Mouse (Mus musculus): ENCODE measurements around the gene Mrrf.
A peak's percentile ranks its signal among the peaks of the same experiment; 100 is the strongest.
"Not testable (repeated sequence)": the region's sequence is repeated elsewhere in the genome, so short reads cannot be mapped to it uniquely, and the experiment has no call there.

The Mrrf gene

DNA sequence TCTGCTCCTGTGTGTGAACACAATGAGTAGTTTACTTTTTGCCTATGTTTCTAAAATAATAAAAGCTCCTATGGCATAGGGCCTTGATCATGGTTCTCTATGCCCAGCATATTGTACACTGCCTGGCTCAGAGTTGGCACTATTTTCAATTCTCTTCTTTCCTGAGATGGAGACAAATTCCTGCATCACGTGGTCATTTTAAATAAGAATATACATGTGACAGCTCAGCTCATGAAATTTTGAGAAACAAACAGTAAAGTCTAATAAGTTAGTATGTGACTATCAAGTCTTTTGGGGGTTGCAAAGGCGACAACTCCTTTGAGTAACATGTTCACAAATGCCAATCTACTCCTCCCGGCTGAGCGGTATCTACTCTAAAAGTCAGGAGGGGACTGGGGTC, 302 bp upstream of the Mrrf start:
- no peak for DNase-seq

DNA sequence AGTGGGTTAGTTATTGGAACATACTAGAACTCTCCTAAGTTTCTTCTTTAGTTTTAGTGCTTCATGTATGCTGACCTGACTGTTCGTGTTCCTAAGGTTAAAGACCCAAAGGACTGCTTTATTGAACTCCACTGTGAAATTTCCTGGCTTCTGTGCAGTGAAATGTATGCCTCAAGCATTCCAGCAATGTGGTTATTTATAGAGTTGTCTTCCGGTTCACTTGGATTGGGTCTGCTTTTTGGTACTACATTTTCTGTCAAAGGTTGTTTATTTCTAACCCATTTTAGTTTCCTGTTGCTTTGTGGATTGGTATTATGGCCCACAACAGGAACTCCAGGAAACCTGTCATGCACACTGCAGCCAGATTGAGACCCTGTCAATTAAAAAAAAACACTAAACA, 2.9 kb downstream of the Mrrf start:
- no peak for DNase-seq

- DNase-seq = no peak
Measured at GRCm38 (mm10) chr2:36148876-36149365, 12.7 kb downstream of the Mrrf start.

GRCm38 (mm10) chr2:36152401-36152800, 16.2 kb downstream of the Mrrf start:
- not testable (repeated sequence) for DNase-seq

GRCm38 (mm10) chr2:36157461-36157860, 21.3 kb downstream of the Mrrf start:
- DNase-seq = no peak

- no peak for DNase-seq
Measured at GRCm38 (mm10) chr2:36159336-36159735, 23.1 kb downstream of the Mrrf start.

DNA sequence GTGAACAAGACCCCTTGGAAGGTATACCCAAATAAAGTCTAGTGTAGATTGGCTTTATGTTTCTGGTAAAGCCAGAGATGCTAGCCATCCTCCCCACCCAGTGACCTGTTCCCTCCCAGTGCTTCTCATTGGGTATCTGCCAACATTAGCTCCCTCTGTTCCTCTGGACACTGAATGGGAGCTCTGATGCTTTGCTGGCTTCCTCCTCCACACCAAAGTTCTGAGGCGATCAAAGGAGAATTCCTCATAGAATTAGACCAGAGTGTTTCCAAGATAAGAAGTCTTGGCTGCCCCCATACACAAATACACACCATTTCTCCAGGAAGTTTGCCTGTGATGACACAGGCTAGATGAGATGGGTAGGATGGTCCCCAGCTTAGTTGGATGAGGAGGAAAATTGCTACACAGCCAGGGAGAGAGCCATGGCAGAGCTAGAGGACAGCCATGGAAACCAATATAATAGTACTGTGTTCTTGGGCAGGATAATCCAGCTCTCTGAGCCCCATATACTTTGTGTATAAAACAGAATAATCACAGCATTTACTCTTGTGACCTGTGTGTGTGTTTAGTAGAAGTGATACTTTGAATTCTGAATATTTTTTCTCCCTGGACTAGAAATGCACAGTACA, 31.9 kb downstream of the Mrrf start:
- no peak for DNase-seq

DNA sequence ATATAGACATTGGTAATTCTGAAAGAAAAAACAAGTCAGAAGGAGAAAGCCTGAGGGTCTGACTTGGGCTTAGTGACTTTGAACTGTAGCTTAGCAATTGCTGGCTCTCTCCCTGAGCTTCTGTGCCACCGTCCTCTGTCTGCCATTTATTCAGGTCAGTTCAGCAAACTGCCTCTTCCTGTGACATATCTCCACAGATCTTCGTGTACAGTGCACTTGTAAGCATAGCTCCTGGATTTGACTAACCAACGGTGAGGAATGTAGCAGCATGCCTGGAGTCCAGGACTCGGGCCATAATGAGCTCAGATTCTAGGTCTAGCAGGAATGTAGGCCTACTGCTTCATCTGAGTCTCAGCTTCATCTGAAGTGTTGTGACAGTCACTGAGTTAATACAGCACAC, 33.0 kb downstream of the Mrrf start:
- DNase-seq = no peak

DNA sequence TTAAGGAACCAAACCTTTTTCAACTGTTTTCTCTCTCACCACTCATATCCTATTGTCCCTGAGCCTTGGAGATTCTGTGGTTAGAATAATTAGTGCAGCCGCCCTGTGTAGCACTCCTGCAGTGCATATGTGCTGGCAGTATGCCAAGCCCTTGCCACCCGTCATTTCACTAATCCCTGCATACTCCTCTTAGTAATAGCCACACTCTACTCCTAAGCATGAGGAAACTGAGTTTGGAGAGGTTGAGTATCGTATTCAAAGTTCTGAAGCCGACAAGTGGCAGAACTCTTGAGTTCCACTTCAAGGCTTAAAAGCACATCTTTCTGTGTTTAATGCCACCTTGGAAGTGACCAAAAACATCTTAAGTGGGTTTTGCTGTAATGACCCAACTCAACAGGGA, 35.9 kb downstream of the Mrrf start:
- DNase-seq = no peak

DNA sequence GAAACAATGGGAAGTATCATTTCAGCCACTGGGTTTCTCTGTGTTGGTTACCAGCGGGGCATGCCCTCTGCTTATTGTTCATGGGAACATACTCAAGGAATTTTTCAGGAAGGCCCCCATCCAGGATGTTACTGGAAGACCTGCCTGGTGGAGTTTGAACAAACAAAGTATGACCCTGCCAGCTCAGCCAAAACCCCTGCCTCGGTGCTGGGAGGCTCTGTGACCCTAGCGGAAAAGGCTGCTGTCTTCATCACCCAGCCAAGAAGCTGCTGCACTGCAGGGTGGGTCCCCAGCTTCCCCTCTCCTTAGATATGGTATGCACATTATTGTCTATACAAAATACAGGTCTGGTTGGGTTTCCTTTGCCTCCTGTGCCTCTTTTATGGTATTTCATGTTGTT, 36.4 kb downstream of the Mrrf start:
- no peak for DNase-seq

GRCm38 (mm10) chr2:36179487-36179886, 43.3 kb downstream of the Mrrf start:
- DNase-seq = no peak

DNA sequence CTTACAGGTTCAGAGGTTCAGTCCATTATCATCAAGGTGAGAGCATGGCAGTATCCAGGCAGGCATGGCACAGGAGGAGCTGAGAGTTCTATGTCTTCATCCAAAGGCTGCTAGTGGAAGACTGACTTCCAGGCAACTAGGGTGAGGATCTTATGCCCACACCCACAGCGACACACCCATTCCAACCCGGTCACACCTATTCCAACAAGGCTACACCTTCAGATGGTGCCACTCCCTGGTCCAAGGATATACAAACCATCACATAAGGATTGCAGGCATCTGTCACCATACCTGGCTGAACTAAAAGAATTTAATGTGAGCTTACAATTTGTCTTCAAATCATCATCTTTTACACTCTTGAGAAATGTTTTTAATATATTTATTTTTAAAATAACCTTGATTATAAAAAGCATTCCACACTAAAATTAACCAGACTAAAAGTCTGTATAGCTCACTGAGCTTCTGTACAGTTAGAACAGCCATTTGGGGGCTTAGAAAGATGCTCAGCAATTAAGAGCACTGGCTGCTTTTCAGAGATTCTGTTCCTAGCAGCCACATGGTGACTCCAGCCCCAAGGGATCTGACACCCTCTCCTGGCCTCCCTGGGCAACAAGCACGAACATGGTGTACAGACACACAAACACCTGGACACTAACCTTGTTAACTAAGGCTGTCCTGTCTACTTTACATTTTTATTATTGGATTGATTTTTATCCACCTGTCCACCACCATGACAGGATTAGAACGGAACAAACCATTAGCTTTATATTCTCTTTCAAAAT, 45.6 kb downstream of the Mrrf start:
- DNase-seq = not testable (repeated sequence)

- DNase-seq = peak; percentile 13 to 26
Measured at GRCm38 (mm10) chr2:36183278-36183677, 47.1 kb downstream of the Mrrf start.

DNA sequence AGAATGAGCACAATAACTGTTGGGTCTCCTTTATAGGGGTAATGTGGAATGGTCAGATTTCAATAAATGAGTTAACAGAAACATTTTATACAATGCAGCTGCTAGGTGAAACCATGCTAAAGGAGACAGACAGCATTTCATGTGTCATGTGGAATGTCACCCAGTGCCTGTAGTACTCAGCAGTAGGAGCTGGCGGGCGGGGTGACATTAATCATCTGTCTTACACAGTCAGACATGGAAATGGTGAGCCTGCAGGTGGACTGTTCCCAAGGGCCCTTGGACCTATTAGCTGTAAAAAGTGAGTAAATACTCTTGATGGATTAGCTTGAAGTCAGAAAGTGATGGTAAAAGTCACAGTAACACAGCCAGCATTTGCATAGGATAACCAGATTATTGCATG, 48.0 kb downstream of the Mrrf start:
- no peak for DNase-seq

- DNase-seq = peak in 1 of 2 experiments; percentile 13
Measured at GRCm38 (mm10) chr2:36184876-36185275, 48.7 kb downstream of the Mrrf start.

GRCm38 (mm10) chr2:36189200-36189599, 53.0 kb downstream of the Mrrf start:
- DNase-seq = not testable (repeated sequence)

DNA sequence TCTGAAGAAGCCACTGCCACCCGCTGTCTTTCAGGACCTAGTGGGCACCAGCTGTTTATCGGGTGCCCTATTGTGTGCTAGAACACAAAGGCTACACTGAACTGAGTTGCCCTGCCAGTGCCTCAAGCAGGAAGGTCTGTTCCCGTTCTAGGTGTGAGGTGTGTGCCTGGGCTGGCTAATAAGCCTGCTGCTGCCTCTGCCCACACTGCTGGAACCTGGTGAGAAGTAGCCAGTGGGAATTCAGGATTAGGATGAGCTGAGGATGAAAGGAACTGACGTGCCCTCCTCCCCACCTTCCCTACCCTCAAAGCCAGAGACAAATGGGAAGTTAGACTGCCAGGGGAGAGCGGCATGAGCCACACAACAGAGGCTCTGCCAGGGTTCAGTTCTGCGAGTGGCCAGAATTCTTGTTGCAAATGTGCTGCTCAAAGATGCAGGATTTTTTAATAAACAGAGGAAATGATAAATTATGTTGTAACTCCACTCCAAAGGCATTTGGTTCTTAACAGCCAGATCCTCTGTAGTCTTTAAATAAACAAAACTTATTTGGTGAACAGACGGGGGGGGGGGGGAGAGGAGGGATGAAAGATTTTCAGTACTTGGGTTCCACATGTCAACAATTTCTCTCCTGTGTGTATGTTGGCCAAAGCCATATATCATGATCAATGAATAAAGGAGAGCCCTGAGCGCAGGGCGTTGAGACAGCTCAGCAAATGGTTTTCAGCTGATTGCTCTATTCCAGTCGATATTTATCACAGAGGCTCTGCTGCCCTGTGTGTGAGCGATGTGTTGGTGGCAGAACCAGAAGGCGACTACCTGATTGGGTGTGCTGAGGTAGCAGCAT, 55.1 kb downstream of the Mrrf start:
- DNase-seq = no peak

DNA sequence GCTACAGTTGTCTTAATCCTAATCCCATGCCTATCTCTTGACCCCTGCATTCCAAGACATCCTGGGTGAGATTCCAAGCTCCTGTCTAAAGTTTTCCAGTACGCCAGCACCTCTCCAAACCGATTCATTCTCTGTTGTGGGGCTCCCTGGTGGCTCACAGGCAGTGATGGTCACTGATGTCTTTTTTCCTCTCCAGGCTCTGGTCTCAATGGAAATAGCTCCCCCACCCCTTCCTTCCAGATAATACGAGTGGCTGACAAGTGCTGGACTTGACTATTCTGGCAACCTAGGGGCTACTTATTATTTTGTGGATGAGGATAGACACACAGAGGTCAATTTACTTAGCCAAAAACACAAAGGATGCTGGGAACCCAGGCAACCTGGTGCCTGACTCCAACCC, 60.8 kb downstream of the Mrrf start:
- DNase-seq = no peak

DNA sequence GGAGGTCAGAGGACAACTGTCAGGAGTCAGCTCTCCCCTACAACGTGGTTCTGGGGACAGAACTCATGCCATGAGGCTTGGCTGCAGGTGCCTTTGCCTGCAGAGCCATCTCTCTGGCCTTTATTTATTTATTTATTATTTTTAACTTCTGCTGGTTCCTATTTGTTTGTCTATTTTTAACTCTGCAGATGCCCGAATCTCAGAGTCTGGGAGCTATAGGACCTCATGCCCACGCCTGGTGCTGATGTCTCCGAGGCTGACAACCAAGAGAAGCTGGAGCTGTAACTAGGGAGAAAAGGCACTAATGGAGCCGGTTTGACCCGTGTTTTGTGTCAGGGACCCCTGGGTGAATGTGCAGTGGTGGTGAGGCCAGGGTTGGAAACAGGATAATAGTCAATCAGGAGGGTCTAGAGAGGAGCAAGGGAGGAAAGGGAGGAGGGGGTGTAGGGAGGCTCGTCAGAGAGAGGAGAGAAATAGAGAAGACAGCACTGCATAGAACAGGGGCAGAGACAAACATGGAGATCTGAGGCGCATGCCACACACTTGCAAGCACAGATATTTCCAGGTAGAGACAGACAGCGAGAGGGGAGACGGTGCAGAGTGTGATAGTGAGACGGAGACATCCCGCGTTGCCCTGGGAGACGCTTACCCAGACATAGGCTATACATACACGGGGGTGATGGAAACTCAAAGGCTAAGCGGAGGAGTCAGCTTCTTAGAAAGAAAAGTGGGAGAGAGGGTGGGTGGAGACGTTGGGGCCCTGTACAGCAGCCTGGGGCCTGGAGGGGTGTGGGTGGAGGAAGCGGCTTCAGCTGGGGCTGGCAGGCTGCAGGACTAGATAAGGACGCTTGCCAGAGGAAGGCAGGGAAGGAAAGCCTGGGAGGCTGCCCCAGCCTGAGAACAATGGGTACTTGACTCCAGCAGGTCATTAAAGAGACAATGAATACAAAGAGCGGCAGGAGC, 62.0 kb downstream of the Mrrf start:
- DNase-seq = no peak

GRCm38 (mm10) chr2:36198882-36199262, 62.7 kb downstream of the Mrrf start:
- DNase-seq = no peak

DNA sequence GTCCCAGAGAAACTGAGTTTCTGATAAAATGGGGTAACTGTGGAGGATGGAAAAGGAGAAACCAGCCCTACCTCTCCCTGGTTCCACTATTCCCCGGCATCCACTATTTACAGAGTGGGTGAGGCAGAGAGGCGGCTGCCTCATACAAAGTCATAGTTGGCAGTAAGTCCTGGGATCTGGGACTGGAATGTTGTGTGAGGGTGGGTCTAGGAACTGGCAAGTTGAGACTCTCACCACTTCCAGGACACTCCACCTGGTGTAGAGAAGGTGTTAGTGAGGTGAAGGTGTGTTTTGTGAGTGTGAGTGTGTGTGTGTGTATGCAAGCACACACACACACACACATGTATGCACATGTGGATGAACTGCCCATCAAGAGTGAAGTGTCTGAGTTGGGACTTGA, 64.6 kb downstream of the Mrrf start:
- DNase-seq = no peak

Measured in cerebellum, postnatal 14 days (tissue).